Mouse (Mus musculus) cerebellum, postnatal 10 days (tissue): ENCODE data around the gene Tmem238.
A peak's percentile ranks its signal among the peaks of the same experiment; 100 is the strongest.
"Not testable (repeated sequence)": the region's sequence is repeated elsewhere in the genome, so short reads cannot be mapped to it uniquely, and the experiment has no call there.

Source experiments
- DNase-seq, 2 experiments: peaks; one replicate each; pipeline ENCODE4 v3.0.0; 2021; ENCODE audit warnings: mixed read lengths in 2 of 2

Tmem238 gene

DNA sequence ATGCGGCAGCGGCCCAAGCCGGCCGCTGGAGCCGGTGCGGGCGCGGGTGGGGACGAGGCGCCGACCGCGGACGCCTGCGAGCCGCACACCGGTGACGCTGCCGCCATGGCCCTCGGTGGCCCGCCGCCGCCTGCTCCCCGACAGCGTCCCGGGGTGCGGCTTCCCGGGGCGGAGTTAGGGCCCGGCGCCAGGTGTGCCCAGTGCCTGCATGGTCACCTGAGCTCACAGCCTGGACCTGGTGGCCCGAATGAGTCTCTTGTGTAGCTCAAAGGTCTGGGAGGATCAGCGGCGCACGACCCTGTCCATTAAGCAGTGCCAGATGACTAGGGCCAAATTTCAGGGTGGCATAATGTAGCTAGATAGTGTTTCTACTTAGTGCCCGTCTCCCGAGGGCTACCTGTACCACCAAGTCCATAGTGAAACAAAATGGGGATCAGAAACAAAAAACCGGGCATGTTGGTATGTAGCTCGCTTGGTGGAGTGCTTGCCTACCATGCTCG, at the start of gene Tmem238:
Gene Tmem238, minus strand, starts transcription at position 221 of the 500 bp plus-strand sequence.
- DNase-seq: peak; percentile 74 to 81

- DNase-seq: peak; percentile 34
Measured at GRCm38 (mm10) chr7:4837639-4838038, 48.2 kb upstream of the Tmem238 start.

GRCm38 (mm10) chr7:4836351-4836792, 46.9 kb upstream of the Tmem238 start:
- DNase-seq: peak; percentile 87 to 90

DNA sequence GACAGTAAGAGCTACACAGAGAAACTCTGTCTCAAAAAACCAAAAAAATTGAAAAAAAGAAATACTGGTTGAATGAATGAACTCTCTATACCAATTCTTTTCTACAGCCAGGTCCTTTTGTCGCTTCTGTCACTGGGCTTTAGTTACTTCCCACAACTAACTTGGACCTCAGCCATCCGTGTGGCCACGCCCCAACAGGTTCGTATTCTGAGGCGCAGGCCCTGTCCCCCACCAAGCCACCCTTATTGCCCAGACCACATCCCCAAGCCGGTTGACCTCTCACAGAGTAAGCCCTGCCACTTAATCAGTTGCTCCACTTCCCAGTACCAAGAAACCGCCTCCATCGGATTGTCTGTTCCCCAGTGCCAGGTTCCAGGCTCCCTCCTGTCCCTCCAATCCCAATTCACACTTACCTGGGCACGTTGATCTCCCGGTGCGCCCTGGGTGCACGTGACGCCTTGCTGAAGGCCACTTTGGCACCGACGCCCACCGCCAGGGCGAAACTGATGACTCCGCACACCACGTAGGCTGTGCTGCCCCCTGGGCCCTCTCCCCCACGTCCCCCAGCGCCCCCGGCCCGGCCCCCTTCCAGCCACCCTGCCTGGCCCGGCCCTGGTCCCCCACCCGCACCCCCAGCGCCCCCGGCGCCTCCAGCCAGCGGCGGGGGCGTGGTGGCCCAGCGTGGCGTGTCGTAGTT, 46.3 kb upstream of the Tmem238 start:
- peak in 1 of 2 experiments; percentile 38 for DNase-seq

DNA sequence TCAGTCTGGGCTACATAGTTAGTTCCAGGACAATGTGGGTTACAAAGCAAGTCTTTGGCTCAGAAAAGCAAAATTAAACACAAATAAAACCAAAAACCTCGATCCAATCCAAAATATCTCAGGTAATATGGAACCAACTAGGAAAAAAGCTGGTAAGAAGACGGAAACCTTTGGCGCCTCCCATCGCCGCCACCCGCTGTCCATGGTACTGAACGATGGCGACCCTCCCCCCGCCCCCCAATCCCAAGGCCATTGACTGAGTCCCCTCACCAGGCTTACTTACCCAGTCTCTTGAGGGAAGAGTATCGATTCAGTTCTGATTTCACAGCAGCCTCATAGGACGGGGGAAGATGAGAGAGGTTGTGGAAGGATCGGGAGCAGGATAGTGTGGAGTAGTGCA, 41.0 kb upstream of the Tmem238 start:
- DNase-seq: no peak

DNA sequence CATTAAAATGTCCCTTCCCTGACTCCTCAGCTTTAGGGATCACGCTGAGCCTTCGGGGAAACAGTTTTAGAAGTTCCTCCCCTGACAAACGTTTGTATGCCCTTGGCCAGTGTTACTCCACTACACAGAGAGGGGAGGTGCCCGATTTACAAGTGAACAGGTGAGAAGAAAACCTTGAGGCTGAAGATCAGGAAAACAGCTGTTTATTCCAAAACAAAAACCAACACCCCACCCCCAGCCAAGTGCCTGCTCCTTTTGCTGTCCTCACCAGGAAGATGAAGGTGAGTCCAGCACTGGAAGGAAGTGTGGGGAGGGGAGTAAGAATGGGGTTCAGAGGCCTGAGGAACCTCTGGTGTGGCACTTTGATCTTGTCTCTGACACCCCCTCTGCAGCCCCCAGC, 35.9 kb upstream of the Tmem238 start:
- DNase-seq: no peak

- DNase-seq: no peak
Measured at GRCm38 (mm10) chr7:4822162-4822907, 32.9 kb upstream of the Tmem238 start.

GRCm38 (mm10) chr7:4821690-4822089, 32.2 kb upstream of the Tmem238 start:
- no peak for DNase-seq

- not testable (repeated sequence) for DNase-seq
Measured at GRCm38 (mm10) chr7:4820925-4821324, 31.5 kb upstream of the Tmem238 start.

GRCm38 (mm10) chr7:4816559-4816958, 27.1 kb upstream of the Tmem238 start:
- DNase-seq: no peak

- DNase-seq: no peak
Measured at GRCm38 (mm10) chr7:4813105-4813791, 23.8 kb upstream of the Tmem238 start.

- peak; percentile 99 to 100 for DNase-seq
Measured at GRCm38 (mm10) chr7:4812303-4813104, 23.0 kb upstream of the Tmem238 start, which contains the start of gene Ube2s. Gene Ube2s, minus strand, starts transcription at chr7:4812590.

DNA sequence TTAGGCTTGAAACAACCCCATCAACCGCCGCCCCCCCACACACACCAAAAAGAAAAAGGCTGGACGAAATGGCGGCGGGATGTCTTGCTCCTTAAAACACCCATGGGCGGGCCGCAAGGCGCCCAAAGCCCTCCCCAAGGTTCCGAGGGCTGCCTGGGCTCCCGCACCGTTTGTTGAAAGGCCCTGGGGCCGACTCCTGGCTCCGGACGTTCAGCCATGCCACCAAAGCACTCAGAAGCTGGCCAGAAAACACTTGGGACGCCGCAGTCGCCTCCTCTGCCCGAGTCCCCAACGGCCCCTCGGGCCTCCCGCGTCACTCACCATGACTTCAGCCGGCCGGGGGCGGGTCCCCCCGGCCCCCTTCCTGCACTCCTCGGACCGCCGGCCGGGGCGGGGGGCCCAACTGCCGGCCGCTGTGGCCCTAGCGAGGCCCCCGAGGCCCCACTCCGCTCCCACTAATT, 22.4 kb upstream of the Tmem238 start:
- peak in 1 of 2 experiments; percentile 57 for DNase-seq

DNA sequence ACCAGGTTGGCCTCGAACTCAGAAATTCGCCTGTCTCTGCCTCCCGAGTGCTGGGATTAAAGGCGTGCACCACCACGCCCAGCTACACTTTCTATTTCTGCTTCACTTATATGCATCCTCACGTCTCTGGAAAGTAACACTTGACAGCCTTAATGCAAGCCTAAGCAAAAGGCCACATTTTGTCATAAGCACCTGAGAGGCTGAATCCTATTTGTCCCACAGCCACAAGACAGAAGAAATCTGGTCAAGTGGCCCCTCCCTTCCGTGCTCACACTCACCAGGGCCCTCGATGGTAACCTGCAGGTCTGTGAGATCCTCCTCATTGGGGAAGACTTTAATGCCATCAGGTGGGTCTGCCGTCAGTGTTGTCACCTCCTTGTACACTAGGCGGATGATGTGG, 21.7 kb upstream of the Tmem238 start:
- not testable (repeated sequence) for DNase-seq

- peak; percentile 62 to 71 for DNase-seq
Measured at GRCm38 (mm10) chr7:4806716-4807115, 17.3 kb upstream of the Tmem238 start.

- no peak for DNase-seq
Measured at GRCm38 (mm10) chr7:4802247-4802646, 12.8 kb upstream of the Tmem238 start.

DNA sequence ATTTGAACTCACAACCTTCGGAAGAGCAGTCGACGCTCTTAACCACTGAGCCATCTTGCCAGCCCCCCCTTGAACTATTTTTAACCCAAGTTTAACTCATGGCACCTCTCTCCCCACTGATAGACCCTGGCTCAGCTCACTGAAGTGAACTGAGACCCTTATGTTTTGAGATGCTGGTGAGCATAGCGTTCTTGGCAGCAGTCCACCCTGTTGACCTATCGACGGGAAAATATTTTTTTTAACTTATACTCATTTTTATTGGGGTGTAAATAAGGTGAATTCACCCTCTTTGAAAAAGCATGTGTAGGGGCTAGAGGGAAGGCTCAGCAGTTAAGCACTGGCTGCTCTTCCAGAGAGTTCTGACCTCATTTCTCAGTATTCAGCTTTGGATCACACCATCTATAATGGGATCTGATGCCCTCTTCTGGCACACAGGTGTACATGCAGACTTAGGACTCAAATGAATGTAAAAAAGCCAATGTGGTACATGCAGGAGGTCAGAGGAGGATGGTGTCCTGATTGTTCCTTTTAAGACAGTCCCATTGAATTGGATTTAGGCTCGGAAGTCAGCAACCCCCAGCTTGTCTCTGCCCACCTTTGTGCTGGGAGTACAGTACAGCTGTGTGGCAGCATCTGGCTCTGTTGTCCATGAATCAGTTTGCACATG, 6.4 kb upstream of the Tmem238 start:
- peak; percentile 48 to 62 for DNase-seq

- DNase-seq: no peak
Measured at GRCm38 (mm10) chr7:4794631-4795168, 5.2 kb upstream of the Tmem238 start.

DNA sequence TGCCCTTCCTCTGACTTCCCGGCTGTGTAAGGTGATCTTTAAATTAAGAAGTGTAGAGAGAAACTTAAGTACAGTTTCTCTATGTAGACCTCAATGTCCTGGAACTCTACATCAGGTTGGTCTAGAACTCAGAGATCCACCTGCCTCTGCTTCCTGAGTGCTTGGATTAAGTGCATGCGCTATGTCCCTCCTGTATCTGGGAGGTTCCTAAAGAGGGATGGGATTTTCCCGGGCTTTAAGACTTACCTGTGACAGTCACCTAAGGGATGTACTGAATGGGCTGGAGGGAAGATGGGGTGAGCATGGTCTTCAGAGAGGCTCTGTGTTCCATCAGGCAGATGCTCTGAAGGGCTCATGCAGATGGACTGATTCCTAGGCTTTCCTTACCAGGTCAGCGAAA, 4.2 kb upstream of the Tmem238 start:
- DNase-seq: no peak

GRCm38 (mm10) chr7:4793248-4793647, 3.8 kb upstream of the Tmem238 start:
- not testable (repeated sequence) for DNase-seq
